Mouse (Mus musculus): Measurements from ENCODE around the gene Zfp423. TPM values are rescaled to one million over a fixed set of nuclear protein-coding genes. Genes with fewer than 3 reads are reported as not detected.
A peak's percentile ranks its signal among the peaks of the same experiment; 100 is the strongest.

Gene Zfp423
- polyA plus RNA-seq, 1 experiment from 2014 or later: 6.1 TPM

DNA sequence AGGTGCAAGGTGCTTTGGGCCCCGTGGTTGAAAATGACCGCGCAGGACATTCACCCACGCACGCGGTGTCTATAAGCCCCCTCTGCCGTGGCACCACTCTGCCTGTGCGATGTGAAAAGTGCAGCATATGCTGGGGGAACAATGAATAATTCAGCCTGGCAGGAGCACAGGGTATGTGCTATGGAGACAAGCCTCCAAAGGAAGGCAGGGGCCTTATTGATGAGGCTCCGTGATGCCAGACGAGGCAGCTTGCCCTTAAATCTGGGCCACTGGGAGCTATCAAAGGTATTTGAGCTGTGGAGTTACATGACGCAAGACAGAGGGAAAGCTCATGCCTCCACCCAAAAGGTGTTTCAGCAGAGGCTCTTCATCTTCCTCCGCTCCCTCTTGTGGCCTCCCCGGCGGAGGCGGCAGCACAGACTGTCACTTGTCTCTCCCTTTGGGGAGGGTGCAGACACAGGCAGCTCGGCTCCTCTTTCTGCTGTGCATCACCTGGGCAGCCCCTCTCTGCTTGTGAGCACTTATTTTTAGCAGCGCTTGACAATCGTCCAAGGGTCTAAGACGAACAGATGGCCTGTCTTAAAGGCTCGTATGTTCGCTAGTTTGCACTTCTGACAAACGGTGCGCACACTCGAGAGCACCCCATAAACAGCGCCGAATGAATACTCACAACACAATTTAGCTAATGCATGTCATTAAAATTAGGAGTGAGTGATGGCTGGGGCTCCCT lies 291.3 kb downstream of the Zfp423 start:
- no peaks in the 10 kb centered on the region for H3K9me3 ChIP-seq (replicated peaks; ENCODE audit: low read length)
- no peak for TF ChIP-seq CTCF (IDR thresholded peaks at IDR 0.05; ENCODE audit: low read depth)
- DNase-seq (ENCODE audit: low spot score) (no peak), ATAC-seq (replicated peaks; ENCODE audit: low FRiP score, low read depth) (no peak)
- H3K4me1 ChIP-seq (replicated peaks; ENCODE audit: insufficient read depth, low read length): peaks cover 3% of the 10 kb centered on the region; the same call in 1 of the 2 replicates
- H3K9ac ChIP-seq (ENCODE audit: low read depth, low read length): no peak overlapping the region
- H3K4me2 ChIP-seq (ENCODE audit: low read length): no peak overlapping the region
- no peak overlapping the region for H3K27ac ChIP-seq
- 76% methylated on average over 26 of the region's 26 CpGs for WGBS
- H3K36me3 ChIP-seq (ENCODE audit: insufficient read depth, low read length): no peaks in the 10 kb centered on the region
- no peak overlapping the region for H3K4me3 ChIP-seq (replicated peaks; ENCODE audit: low read depth, low read length)
- H3K27me3 ChIP-seq (ENCODE audit: insufficient read depth, low read length): no peaks in the 10 kb centered on the region

DNA sequence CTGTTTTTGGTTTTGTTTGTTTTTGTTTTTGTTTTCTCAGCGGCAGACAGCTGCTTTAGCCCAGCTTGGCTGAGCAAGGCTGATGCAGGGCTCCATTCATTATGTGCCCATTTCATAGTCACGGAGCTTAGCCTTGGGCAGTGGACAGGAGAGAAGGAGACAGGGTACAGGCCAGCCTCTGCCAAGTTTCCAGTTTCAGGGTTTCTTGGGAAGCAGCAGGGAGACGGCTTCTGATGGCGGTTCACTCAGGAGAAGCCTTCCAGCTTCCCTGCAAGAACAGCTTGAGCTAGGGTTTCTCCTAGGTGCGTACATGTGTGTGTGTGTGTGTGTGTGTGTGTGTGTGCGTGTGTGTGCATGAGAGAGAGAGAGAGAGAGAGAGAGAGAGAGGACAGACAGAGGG lies 292.1 kb downstream of the Zfp423 start:
- DNase-seq (ENCODE audit: low spot score) (no peak), ATAC-seq (replicated peaks; ENCODE audit: low FRiP score, low read depth) (no peak)

DNA sequence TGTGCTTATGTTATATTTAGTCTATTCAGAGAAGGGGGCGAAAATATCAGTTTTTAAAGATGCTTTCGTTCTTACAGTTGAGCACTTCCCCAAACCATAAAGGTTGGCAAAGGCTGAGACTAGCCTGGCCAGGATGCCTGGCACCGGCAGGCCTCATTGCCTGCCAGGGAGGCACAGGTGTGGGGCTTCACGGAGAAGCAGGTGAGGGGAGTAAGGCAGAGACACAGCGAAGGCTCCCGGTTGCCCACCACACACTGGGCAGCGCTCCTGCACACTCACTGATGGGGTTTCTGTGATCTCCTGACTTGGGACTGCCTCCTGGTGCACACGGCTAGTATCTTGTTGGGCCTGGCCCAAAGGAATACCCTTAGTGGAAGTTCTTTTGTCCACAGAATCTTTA lies 294.1 kb downstream of the Zfp423 start:
- H3K4me1 ChIP-seq (replicated peaks; ENCODE audit: insufficient read depth, low read length): peaks cover 14% of the 10 kb centered on the region
- H3K9me3 ChIP-seq (replicated peaks; ENCODE audit: low read length): no peaks in the 10 kb centered on the region
- H3K27ac ChIP-seq: no peak overlapping the region
- 88% methylated on average over 8 of the region's 8 CpGs for WGBS
- ATAC-seq (replicated peaks; ENCODE audit: low FRiP score, low read depth) (no peak), DNase-seq (ENCODE audit: low spot score) (no peak)
- no peak overlapping the region for H3K4me3 ChIP-seq (replicated peaks; ENCODE audit: low read depth, low read length)
- H3K36me3 ChIP-seq (ENCODE audit: insufficient read depth, low read length): no peaks in the 10 kb centered on the region
- no peak overlapping the region for H3K4me2 ChIP-seq (ENCODE audit: low read length)
- TF ChIP-seq CTCF (IDR thresholded peaks at IDR 0.05; ENCODE audit: low read depth): no peak
- peaks cover 8% of the 10 kb centered on the region; the same call in 1 of the 2 replicates for H3K27me3 ChIP-seq (ENCODE audit: insufficient read depth, low read length)
- H3K9ac ChIP-seq (ENCODE audit: low read depth, low read length): no peak overlapping the region

More for the DNA sequence above, 292.1 kb downstream of the Zfp423 start:
- no peak overlapping the region for H3K27ac ChIP-seq
- 86% methylated on average over 6 of the region's 6 CpGs for WGBS
- no peak overlapping the region for H3K4me2 ChIP-seq (ENCODE audit: low read length)
- no peaks in the 10 kb centered on the region for H3K9me3 ChIP-seq (replicated peaks; ENCODE audit: low read length)
- no peak overlapping the region for H3K4me3 ChIP-seq (replicated peaks; ENCODE audit: low read depth, low read length)
- H3K36me3 ChIP-seq (ENCODE audit: insufficient read depth, low read length): no peaks in the 10 kb centered on the region
- H3K27me3 ChIP-seq (ENCODE audit: insufficient read depth, low read length): no peaks in the 10 kb centered on the region
- no peak for TF ChIP-seq CTCF (IDR thresholded peaks at IDR 0.05; ENCODE audit: low read depth)
- no peak overlapping the region for H3K9ac ChIP-seq (ENCODE audit: low read depth, low read length)
- peaks cover 6% of the 10 kb centered on the region; the same call in 1 of the 2 replicates for H3K4me1 ChIP-seq (replicated peaks; ENCODE audit: insufficient read depth, low read length)

DNA sequence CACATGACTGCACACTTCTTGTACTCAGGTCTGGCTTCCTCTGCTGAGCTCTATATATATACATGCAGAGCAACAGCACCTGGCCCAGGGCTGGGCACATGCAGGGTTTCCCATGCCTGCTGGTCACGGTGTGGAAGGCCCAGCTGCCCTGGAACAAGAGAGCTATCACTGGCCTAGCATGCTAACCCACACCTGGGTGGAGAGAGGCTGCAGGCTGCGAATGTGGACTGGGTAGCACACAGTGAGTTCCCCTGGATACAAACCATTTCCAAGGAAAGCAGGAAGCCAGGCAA lies 295.2 kb downstream of the Zfp423 start:
- H3K4me3 ChIP-seq (replicated peaks; ENCODE audit: low read depth, low read length): no peak overlapping the region
- ATAC-seq (replicated peaks; ENCODE audit: low FRiP score, low read depth): no peak
- TF ChIP-seq CTCF (IDR thresholded peaks at IDR 0.05; ENCODE audit: low read depth): no peak

DNA sequence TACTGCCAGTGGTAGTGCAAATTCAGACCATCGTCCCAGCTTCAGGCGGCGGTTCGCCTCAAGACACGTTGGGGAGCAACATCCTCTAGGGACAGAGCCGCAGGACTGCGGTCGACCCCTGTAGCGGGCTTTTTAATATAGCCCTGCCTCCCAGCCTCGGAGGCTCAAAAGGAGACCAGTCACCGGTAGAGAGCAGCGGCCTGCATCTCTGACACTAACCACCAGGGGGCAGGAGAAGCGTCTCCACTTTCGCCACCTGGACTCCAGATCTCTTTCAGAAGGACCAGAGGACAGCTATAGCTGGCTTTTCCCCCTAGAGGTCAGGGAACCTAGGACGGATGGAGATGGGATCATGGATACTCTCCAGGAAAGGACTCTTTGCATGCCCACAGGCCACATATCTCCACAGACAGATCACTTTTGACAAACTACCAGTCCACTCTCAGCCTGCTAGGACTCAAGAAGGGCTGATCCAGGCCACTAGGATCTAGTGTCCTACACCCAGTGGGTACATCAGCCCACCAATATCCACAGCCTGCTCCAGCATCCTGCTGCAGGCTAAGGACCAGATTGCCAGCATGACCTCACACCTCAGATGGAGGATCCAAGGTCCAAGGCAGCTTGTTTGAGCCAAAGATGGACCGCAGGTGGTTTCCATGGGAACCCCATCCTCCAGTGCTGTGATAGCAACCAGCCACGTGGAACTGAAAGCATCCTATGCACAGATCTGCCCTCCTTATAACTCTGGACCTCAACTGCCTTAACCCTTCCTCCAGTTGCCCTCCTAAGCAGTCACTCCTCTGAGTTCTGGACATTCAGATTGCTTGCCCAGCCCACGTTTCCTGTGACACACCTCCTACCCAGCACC lies 295.8 kb downstream of the Zfp423 start:
- H3K4me2 ChIP-seq (ENCODE audit: low read length): peak overlapping the region; percentile 58
- H3K4me1 ChIP-seq (replicated peaks; ENCODE audit: insufficient read depth, low read length): peaks cover 21% of the 10 kb centered on the region
- H3K9me3 ChIP-seq (replicated peaks; ENCODE audit: low read length): no peaks in the 10 kb centered on the region
- ATAC-seq (replicated peaks; ENCODE audit: low FRiP score, low read depth) (0 out of 2 replicates have a peak, but pooled peaks have one; percentile 23), DNase-seq (ENCODE audit: low spot score) (peak; percentile 84)
- peaks cover 8% of the 10 kb centered on the region; the same call in 1 of the 2 replicates for H3K27me3 ChIP-seq (ENCODE audit: insufficient read depth, low read length)
- TF ChIP-seq CTCF (IDR thresholded peaks at IDR 0.05; ENCODE audit: low read depth): peak; percentile 92
- peak overlapping the region; percentile 25 for H3K4me3 ChIP-seq (replicated peaks; ENCODE audit: low read depth, low read length)
- H3K9ac ChIP-seq (ENCODE audit: low read depth, low read length): peak overlapping the region; percentile 28; the same call in 1 of the 2 replicates
- H3K27ac ChIP-seq: no peak overlapping the region
- WGBS: 15% methylated on average over 18 of the region's 18 CpGs
- no peaks in the 10 kb centered on the region for H3K36me3 ChIP-seq (ENCODE audit: insufficient read depth, low read length)

More for the DNA sequence above, 295.2 kb downstream of the Zfp423 start:
- H3K4me1 ChIP-seq (replicated peaks; ENCODE audit: insufficient read depth, low read length): peaks cover 21% of the 10 kb centered on the region
- no peak overlapping the region for H3K27ac ChIP-seq
- DNase-seq (ENCODE audit: low spot score): no peak
- H3K9ac ChIP-seq (ENCODE audit: low read depth, low read length): no peak overlapping the region
- H3K4me2 ChIP-seq (ENCODE audit: low read length): no peak overlapping the region
- no peaks in the 10 kb centered on the region for H3K36me3 ChIP-seq (ENCODE audit: insufficient read depth, low read length)
- H3K9me3 ChIP-seq (replicated peaks; ENCODE audit: low read length): no peaks in the 10 kb centered on the region
- H3K27me3 ChIP-seq (ENCODE audit: insufficient read depth, low read length): peaks cover 8% of the 10 kb centered on the region; the same call in 1 of the 2 replicates
- 97% methylated on average over 2 of the region's 2 CpGs for WGBS

DNA sequence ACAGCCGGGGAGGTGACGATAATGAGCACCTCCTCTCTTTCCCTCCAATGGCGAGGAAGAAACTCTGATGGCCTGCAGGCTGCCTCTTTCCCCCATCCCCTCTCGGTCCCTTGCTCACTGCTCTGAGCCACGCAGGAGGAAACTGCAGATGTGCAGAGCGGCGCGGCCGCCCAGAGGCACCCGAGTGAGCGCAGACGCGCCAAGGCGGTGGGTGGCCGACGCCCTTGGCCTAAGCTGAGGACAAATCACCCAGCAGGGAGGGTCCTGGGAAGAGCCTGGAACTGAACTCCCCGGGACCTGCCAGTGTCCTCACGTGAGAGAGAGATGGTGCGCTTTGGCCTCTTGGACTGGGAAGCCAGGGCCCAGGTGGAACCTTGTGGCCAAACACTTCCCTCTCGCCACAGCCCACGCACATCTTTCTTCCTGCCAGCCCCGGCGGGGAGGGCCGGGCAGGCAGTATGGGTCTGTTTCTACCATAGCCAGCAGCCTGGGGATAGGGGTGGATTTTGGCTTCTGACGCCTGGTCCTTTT lies 296.5 kb downstream of the Zfp423 start:
- ATAC-seq (replicated peaks; ENCODE audit: low FRiP score, low read depth): peak; percentile 33; the same call in 1 of the 2 replicates
- peak overlapping the region; percentile 28; the same call in 1 of the 2 replicates for H3K9ac ChIP-seq (ENCODE audit: low read depth, low read length)
- peak overlapping the region; percentile 58 for H3K4me2 ChIP-seq (ENCODE audit: low read length)
- 10% methylated on average over 25 of the region's 25 CpGs for WGBS
- H3K4me3 ChIP-seq (replicated peaks; ENCODE audit: low read depth, low read length): peak overlapping the region; percentile 25
- 0 out of 2 replicates have a peak overlapping the region, but pooled peaks have one; percentile 10 for H3K27ac ChIP-seq
- no peaks in the 10 kb centered on the region for H3K9me3 ChIP-seq (replicated peaks; ENCODE audit: low read length)
- peaks cover 8% of the 10 kb centered on the region; the same call in 1 of the 2 replicates for H3K27me3 ChIP-seq (ENCODE audit: insufficient read depth, low read length)
- peak; percentile 35 for DNase-seq (ENCODE audit: low spot score)
- no peaks in the 10 kb centered on the region for H3K36me3 ChIP-seq (ENCODE audit: insufficient read depth, low read length)
- TF ChIP-seq CTCF (IDR thresholded peaks at IDR 0.05; ENCODE audit: low read depth): no peak
- peaks cover 21% of the 10 kb centered on the region for H3K4me1 ChIP-seq (replicated peaks; ENCODE audit: insufficient read depth, low read length)

Data from kidney, postnatal 0 days (tissue).